Mouse (Mus musculus) left cerebral cortex, postnatal 36 days (tissue): ENCODE data around the gene Clip1. TPM values are rescaled to one million over a fixed set of nuclear protein-coding genes. Genes with fewer than 3 reads are reported as not detected.
A peak's percentile ranks its signal among the peaks of the same experiment; 100 is the strongest.
"Not testable (repeated sequence)": the region's sequence is repeated elsewhere in the genome, so short reads cannot be mapped to it uniquely, and the experiment has no call there.

Experiments
- DNase-seq, 2 experiments: peaks; one replicate each; pipeline ENCODE4 v3.0.0; 2021 to 2022; ENCODE audit warnings: low spot score in 2 of 2, mixed read lengths in 1 of 2
- intact Hi-C: fragments of 180-260 bp; cut with DNase I; formaldehyde crosslinking; loops from one replicate; pipeline ENCODE4 v1.15.1; 2025
- total RNA-seq, 2 experiments: library from RNA; stranded (reverse); gene quantifications; 2 replicates each; pipeline ENCODE4 v1.2.3; 2021

Clip1 gene
- total RNA-seq = 100 to 1,000 TPM; 117 to 144 TPM

DNA sequence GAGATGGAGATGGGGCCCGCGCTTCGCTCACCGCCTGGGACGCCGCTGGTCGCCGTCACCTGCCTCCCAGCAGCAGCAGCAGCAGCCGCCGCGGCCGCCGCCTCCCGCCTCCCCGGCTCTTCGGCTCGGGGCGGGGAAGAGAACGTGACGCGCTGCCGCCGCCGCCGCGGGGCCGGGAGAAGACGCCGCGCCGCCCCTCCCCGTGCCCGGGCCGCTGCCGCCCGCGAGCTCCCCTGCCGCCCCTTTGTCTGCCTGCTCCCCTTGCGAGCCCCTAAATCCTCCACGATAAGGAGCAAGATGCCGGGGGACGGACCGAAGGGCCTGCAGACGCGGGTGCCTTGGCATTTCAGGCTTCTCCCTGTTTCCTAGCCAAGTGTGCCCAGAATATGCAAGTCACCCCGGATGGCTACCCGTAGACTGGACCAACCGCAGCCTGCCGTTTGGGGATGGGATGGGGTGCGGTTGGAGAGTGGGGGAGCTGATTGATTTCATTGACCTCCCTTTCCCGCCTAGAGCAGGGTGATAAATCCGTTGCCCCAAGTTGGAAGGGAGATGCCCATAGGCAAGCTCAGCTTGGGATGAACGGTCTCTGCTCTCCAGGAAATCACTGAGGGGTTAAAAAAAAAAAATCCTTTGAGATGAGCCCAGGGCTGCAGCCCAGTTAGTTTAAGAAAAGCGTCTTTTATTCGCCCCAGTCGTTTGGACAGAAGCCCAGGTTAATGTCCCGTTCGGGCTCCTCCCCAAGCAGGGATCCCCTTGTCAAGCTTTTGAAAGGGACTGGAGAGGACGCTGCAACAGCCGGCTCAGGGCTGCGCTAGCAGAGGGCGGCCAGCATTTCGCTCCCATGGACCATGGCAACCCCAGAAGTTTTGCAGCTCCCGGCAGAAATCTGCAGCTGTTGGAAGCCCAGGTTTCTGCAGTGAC lies at the start of gene Clip1:
Gene Clip1, minus strand, starts transcription at position 398 of the 924 bp plus-strand sequence.
- peak; percentile 78 to 86 for DNase-seq
- intact Hi-C loops = loop anchor here (1.0 to 5.0 kb wide), 2 partner anchors 57 to 223 kb away; partner anchors contain the start of gene Denr

DNA sequence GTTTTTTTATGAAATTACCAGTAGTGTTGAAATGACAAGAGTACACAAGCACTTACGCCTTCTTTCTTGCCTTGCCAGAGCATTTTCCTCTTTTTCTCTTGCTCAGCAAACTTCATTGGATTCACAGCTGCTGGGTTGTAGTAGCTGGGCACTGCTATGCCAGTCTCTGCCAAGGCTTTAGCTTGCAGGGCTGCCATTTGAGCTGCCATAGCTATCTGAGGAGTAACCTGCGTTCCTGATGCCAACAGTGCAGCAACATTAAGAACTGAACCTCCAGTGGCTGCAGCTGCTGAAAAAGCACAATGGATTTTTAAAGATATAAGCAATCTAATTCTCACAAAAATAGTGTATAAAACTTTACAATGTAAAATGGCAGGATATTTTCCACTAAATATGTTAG lies 46.6 kb upstream of the Clip1 start:
- intact Hi-C loops = no loop called here
- no peak for DNase-seq

DNA sequence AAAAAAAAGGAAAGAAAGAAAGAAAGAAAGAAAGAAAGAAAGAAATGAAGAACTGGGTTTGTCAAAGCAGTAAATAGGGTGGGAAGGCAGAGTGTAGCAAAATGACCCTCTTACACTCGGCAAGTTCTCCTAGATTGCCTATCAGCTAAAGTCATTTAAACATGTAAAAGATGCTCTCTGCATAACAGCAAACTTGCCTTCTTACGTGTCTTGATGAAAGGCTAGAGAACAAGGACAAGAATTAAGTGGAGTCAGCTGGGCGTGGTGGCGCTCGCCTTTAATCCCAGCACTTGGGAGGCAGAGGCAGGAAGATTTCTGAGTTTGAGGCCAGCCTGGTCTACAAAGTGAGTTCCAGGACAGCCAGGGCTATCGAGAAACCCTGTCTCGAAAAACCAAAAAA lies 39.4 kb upstream of the Clip1 start:
- intact Hi-C loops = loop anchor here (5.0 kb wide), 1 partner anchor 183 kb away; the partner anchor contains the start of gene Denr
- DNase-seq = not testable (repeated sequence)

DNA sequence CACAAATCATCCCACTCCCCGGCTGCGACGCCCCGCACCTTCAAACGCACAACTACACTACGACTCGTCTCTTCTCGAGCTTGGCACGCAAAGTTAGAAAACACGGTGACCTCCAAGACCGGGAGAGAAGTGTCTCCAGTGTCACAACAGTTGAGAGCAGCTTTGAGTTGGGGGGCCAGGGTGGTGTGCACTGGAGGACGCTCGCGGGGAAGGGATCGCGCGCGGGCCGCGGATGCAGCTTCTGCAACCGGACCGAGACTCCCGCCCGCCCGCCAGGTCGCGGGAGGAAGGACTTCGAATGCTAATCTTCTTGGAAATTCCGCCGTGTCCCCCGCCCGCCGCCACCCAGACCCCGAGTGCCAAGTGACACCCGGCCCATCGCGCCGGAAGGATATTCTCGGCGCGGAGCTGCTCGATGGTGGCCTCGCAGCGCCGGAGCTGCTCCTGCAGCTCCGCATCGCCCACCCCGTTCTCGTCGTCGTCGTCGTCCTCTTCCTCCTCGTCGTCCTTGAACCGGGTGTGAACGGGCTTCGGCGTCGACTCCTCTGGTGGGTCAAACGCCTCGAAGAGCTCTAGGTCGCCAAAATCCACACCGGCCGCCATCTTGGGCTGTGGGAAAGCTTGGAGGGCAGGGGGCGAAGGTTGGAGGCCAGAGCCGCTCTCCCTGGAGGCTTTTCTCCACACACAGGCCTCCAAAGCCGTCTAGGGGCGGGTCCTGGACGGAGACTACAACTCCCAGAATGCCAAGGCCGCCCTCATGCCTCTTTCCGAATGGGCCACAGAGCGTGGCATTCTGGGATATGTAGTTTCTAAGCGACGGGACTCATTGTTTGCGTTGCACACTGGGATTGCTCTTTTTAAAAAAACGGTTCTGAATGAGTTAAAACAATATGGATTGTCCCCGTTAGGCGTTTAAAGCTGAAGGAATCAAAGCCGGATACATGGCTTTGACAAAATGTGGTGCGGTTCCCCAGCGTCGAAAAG lies 36.2 kb upstream of the Clip1 start, which contains the start of gene Zcchc8:
Gene Zcchc8, minus strand, starts transcription at position 773 of the 984 bp plus-strand sequence.
- peak; percentile 95 to 98 for DNase-seq
- intact Hi-C loops = loop anchor here (5.0 kb wide), 1 partner anchor 187 kb away; the partner anchor contains the start of gene Denr

- no peak for DNase-seq
- intact Hi-C loops = no loop called here
Measured at GRCm38 (mm10) chr5:123714622-123715021, 30.2 kb upstream of the Clip1 start.

DNA sequence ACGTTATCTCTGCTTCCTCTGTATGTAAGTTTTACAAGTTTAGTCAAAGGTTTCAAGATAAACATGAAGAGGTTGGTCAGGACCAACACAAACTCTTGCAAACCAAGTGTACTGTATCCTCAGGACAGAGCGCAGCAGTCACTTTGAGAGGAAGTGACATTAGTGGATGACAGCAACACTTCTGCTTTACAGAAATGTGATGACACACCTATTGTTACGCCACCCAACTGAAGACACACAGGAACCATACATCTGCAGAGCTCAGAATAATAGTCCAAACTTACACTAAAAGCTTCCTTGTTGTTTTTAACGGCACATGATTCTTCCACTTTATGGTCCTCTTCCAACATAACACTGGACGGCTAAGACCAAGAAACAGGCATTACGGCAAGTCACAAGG lies 29.4 kb upstream of the Clip1 start:
- intact Hi-C loops = no loop called here
- no peak for DNase-seq

DNA sequence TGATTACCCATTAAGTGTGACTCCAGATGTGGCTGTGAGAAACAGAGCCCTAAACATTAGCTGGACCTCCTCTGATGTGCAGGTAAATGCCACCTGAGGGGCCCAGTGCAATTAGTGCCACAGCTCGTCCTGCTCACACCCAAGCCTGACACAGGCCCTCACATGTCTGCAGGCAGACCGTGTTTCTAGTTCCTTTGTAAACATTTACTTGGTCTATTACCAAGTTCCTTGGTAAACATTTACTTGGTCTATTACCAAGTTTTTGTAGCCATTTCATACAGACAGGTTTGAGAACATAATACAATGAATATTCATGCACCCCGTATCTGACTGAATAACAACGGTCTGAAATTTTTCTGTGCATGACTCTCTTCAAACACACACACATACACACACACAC lies 25.2 kb upstream of the Clip1 start:
- DNase-seq = no peak

GRCm38 (mm10) chr5:123708598-123708997 lies 24.2 kb upstream of the Clip1 start:
- no peak for DNase-seq
- intact Hi-C loops = no loop called here

More for the DNA sequence above, 25.2 kb upstream of the Clip1 start:
- intact Hi-C loops = no loop called here

- intact Hi-C loops = no loop called here
- DNase-seq = peak; percentile 27 to 38
Measured at GRCm38 (mm10) chr5:123700625-123701024, 16.2 kb upstream of the Clip1 start.

GRCm38 (mm10) chr5:123699198-123699597 lies 14.8 kb upstream of the Clip1 start:
- DNase-seq = peak; percentile 45 to 47
- intact Hi-C loops = loop anchor here (2.0 to 5.0 kb wide), 2 partner anchors 52 to 72 kb away; no protein-coding TSS in a partner anchor

- intact Hi-C loops = loop anchor here (5.0 kb wide), 1 partner anchor 50 kb away; no protein-coding TSS in a partner anchor
- no peak for DNase-seq
Measured at GRCm38 (mm10) chr5:123696961-123697360, 12.5 kb upstream of the Clip1 start.

GRCm38 (mm10) chr5:123696244-123696643 lies 11.8 kb upstream of the Clip1 start:
- intact Hi-C loops = loop anchor here (5.0 kb wide), 1 partner anchor 49 kb away; no protein-coding TSS in a partner anchor
- DNase-seq = no peak

- DNase-seq = no peak
- intact Hi-C loops = no loop called here
Measured at GRCm38 (mm10) chr5:123694468-123694867, 10.1 kb upstream of the Clip1 start.

DNA sequence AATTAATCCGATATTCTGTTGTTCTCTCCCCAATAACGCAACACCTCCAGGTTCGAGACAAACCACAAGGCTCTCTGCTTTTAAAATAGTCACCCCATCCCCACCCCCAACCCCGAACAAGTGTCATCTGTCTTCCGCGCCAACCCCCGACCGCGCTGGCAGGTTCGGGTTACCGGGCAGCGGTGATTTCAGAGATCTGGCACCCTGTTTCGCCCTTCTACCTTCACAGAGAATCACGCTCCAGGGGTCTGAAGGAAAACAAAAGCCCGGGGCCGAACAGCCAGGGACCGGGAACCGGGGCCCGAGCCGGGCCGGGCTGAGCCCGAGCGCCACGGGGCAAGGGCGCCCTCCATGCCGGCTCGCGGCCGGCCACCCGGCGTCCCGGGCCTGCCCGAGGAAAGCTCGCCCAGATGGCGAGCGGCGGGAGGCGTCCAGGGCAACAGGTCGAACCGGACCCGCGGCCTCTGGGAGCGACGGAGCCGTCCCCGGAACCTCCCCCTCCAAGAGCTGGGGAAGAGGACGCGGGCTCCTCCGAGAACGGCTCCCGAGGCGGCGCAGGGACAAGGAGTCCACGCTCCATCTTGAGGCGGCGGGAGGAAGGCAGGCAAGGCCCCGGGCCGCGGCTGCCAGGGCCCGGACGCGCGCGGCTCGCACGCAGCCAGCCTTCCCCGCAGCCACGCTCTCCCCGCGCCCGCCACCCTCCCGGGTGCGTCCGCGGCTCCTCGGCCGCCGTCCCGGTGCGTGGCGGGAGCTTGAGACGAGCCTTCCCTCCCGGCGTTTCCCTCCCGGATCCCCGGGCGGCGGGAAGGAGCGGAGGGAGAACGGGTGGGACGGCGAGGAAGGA lies 819 bp downstream of the Clip1 start:
- intact Hi-C loops = loop anchor here (1.0 to 5.0 kb wide), 2 partner anchors 56 to 224 kb away; partner anchors contain the start of gene Denr
- DNase-seq = peak in 1 of 2 experiments; percentile 53

DNA sequence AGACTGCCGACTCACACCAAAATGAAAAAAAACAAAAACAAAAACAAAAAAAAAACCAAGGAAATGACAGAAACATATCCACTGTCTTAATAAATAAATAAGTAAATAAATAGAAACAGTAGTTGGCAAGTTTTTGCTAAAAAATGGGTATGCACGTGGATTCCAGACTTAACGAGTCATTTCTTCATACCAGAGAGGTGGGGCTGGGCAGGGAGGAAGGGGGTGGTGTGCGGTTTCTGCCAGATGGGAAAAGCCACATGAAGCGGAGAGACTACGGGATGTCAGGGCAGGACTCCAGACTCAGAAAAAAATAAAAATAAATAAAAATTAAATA lies 1.4 kb downstream of the Clip1 start:
- DNase-seq = no peak
- intact Hi-C loops = loop anchor here (5.0 kb wide), 1 partner anchor 56 kb away; no protein-coding TSS in a partner anchor

DNA sequence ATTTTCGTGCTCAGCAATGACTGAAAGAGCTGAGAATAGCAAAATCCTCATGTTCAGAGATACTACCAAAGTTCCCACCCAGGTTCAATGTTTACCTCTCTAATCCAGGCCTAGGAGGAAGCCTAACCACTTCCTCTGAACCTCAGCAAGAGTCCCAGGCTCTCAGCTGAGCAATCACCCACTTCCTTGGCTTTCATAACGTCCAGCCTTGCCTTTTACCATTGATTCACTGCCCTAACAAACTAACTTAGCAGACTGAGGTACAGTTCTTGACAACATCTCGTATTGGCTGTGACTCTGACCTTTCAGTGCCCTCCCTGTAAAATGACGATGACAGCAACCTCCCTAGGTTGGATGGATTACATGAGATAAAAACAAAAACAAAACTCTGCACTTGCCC lies 2.0 kb downstream of the Clip1 start:
- intact Hi-C loops = loop anchor here (5.0 kb wide), 1 partner anchor 55 kb away; no protein-coding TSS in a partner anchor
- DNase-seq = no peak

DNA sequence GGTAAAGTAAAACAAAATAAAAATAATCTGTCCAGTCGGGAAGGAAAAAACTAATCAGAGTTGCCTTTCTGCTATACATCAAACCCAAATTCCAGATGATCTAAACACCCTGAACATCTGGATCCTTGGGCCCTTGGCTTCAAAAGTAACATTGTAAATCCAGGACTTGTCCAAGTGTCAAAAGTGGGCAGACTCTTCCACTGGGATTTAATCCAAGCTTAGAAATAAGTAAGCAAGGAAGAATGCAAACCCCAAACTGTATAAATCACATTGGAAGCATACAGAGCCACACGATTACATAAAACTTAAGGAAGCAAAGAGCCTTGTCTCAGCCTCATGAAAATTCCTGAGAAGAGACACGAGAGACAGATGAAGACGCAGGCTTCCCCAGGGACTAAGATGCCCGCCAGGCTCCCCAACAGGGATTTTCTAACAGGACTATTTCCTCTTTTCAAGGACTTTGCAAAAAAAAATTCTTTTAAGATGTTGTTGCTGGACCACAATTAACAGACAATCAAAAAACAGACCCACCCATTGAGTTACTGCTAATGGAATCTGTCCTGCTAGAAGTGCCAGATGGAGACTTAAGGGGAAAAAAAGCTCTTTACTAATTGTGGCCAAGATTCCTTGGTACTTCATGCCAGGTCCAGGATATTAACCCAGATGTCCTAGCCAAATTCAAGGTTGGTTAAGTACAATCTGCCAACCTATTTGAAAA lies 4.7 kb downstream of the Clip1 start:
- DNase-seq = no peak
- intact Hi-C loops = loop anchor here (5.0 kb wide), 1 partner anchor 52 kb away; no protein-coding TSS in a partner anchor

DNA sequence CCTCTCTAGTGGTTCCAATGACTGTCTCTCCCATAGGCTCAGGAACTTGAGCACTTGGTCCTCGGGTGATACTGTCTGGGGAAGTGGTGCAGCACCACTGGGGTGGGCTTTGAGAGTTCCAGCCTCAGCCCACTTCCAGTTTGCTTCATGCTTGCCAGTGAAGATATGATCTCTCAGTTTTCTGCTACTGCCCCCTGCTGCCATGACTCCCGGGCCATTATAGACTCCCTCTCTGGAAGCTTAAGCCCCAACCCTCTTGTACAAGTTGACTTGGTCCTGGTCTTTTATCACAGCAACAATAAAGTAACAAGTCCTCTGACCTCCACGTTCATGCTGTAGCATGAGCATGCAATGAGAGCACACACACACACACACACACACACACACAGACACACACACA lies 5.3 kb downstream of the Clip1 start:
- intact Hi-C loops = no loop called here
- DNase-seq = no peak
